Mouse (Mus musculus) spleen, adult 2 months (tissue): Measurements from ENCODE around the gene Hist1h3g.

Experiments used
- CTCF ChIP-seq: fragments of 200-500 bp; IDR thresholded peaks from 2 replicates; pipeline ENCODE4 v1.5.1; 2011; ENCODE audit warnings: mild to moderate bottlenecking, inconsistent platforms; ENCODE audit not compliant: insufficient read depth, insufficient read length, insufficient replicate concordance; ENCODE audit errors: extremely low read depth
- POLR2A ChIP-seq: fragments of 200-500 bp; IDR thresholded peaks from 2 replicates; pipeline ENCODE4 v1.6.1; 2011; ENCODE audit warnings: low read depth, low read length, inconsistent platforms

DNA sequence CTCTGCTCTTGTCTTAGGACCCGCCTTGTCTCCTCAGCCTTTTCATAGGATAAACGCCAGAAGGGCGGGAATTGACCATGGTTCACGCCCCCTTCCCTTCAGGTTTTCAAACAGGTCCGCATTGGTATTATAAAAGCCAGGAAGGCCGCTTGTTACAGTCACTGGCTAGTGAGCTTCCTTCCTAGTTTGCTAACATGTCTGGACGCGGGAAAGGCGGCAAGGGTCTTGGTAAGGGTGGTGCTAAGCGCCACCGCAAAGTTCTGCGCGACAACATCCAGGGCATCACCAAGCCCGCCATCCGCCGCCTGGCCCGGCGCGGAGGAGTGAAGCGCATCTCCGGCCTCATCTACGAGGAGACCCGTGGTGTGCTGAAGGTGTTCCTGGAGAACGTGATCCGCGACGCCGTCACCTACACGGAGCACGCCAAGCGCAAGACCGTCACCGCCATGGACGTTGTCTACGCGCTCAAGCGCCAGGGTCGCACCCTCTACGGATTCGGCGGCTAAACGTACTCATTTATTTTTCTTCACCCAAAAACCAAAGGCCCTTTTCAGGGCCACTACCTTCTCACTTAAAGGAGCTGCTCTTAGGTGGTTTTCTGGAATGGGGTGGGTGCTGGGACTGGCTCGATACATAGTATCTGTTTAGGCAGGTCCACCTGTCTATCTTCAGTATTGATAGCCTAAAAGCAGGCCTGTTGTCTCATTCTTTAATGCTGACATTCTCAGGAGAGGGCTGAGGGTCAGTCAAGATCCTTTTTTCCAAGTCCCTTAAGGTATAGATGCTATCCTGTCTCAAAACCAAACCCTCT is 46.4 kb downstream of the Hist1h3g start, which contains the start of gene Hist1h4d:
- TF ChIP-seq POLR2A: peak; percentile 99
- TF ChIP-seq CTCF: no peak
